Mouse (Mus musculus): ENCODE measurements around the gene Adrm1. TPM values are rescaled to one million over a fixed set of nuclear protein-coding genes. Genes with fewer than 3 reads are reported as not detected.

Gene Adrm1
- polyA plus RNA-seq, 1 experiment from 2014 or later = 52.2 TPM

DNA sequence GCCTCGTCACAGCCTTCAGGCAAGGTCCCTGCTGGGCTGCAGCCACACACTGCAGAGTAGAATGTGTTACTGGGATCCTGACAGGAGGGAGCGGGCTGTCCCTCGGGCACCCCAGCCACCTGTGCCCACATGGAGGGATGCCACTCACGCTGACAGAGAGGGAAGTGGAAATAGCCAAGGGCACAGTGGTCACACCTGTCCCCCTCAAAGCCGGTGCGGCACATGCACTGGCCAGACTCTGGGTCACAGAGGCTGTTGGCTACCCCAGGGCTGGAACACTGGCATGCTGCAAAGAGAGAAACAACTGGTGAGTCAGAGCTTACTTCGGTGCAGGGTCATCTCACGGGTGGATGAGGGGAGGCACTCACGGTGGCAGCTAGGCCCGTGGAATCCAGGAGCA is 27.5 kb downstream of the Adrm1 start:
- 91% methylated on average over 10 of the region's 10 CpGs for WGBS (ENCODE audit: missing documents)
- no peaks in the 10 kb centered on the region for H3K36me3 ChIP-seq (ENCODE audit: inconsistent target)
- no peak overlapping the region for H3K4me3 ChIP-seq (ENCODE audit: inconsistent target)
- no peaks in the 10 kb centered on the region for H3K79me2 ChIP-seq (ENCODE audit: inconsistent target)
- no peak overlapping the region for H3K27ac ChIP-seq

DNA sequence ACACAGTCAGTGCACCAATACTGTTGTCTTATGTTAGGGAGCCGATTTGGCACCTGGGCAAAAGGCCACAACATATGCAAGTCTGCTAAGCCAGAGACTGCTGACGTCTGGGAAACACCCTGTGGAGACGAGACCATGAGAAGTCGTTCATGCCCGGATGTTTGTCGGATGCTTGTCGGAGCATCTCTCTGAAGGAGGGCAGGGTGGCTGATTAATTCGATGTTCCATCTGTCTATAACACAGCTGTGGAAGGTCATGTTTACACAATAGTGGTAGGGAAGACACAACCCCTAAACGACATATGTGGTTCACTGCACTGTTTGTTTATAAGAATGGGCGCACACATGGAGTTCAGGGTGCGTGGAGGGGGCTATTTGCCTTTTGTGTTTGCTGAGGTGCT is 29.4 kb downstream of the Adrm1 start:
- H3K36me3 ChIP-seq (ENCODE audit: inconsistent target) = no peaks in the 10 kb centered on the region
- no peak overlapping the region for H3K4me3 ChIP-seq (ENCODE audit: inconsistent target)
- no peaks in the 10 kb centered on the region for H3K79me2 ChIP-seq (ENCODE audit: inconsistent target)
- no peak overlapping the region for H3K27ac ChIP-seq
- WGBS (ENCODE audit: missing documents) = 90% methylated on average over 11 of the region's 11 CpGs

DNA sequence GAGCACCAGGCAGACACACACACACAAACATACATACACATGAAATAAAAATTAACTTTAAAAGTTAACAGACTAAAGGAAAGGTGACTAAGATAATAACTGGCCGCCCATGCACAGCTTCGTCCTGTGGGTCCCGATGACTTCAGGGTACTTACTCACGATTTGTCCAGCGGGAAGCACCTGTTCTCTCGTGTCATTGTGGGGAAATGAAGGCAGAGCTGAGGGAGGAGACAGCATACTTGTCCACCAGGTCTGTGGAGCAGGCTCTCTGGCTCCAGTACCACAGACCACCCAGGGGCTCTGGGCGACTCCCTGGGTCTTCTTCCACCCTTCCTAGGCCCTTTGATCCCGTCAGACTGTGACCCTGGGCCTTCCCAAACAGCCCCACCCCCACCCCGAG is 30.0 kb downstream of the Adrm1 start:
- no peaks in the 10 kb centered on the region for H3K36me3 ChIP-seq (ENCODE audit: inconsistent target)
- no peaks in the 10 kb centered on the region for H3K79me2 ChIP-seq (ENCODE audit: inconsistent target)
- no peak overlapping the region for H3K4me3 ChIP-seq (ENCODE audit: inconsistent target)
- 91% methylated on average over 9 of the region's 9 CpGs for WGBS (ENCODE audit: missing documents)
- no peak overlapping the region for H3K27ac ChIP-seq

DNA sequence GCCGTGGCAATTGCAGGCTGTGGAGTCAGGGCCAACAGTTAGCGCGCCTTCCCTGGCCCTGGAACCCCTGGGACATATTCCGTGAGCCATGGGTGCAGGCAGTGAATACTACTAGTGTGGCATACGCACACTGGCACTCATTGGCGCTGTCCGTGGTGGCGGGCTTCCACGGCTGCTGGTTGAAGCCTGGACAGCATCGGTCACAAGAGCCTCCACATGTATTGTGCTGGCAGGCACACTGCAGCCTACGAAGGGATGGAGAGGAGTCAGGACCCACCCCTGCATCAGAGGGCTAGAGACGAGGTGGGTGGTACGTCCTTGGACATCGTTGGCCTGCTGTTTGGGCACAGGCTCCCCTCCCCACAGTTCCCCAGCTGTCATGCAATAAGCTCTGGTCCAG is 31.0 kb downstream of the Adrm1 start:
- no peaks in the 10 kb centered on the region for H3K79me2 ChIP-seq (ENCODE audit: inconsistent target)
- H3K27ac ChIP-seq = no peak overlapping the region
- no peaks in the 10 kb centered on the region for H3K36me3 ChIP-seq (ENCODE audit: inconsistent target)
- H3K4me3 ChIP-seq (ENCODE audit: inconsistent target) = no peak overlapping the region
- 88% methylated on average over 14 of the region's 14 CpGs for WGBS (ENCODE audit: missing documents)

DNA sequence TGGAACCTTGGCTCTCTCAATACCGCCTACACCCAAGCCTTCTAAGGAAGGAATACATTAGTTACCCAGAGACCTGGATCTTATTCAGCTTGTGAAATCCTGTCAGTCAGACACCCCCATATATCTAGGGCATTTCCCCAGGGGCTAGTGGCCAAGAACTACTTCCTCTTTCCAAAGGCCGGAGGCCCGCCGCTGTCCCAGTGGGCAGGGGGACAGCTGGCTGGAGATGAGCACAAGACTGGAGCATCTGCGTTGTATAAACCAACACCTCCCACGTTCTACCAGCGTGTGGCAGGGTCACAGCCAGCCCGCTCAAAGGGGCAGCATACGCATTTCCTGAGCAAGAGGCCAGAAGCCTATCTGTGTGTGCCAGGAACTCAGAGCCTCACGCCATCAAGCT is 31.5 kb downstream of the Adrm1 start:
- Histone ChIP-seq H3K79me2 (ENCODE audit: inconsistent target) (no peaks in the 10 kb centered on the region), H3K27ac (no peak overlapping the region), H3K36me3 (ENCODE audit: inconsistent target) (no peaks in the 10 kb centered on the region), H3K4me3 (ENCODE audit: inconsistent target) (no peak overlapping the region)
- WGBS (ENCODE audit: missing documents) = 9% methylated on average over 10 of the region's 10 CpGs

DNA sequence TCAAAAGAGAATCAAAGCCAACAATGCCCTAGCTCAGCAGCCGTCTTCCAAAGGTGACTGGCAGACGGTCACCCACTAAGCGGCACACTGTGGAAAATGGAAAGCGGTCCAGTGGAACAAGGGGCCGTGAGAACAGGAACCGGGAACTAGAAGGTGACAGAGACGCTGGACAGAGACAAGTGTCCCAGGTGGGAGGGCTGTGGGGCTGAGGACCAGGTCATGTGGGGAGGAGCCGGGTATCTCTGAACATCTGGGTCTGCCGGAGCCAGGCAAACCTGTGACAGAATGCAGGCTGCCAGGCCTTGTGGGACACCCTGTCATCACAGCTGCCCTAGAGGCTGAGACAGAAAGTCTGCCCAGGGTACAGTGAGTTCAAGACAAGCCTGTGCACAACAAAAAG is 33.2 kb downstream of the Adrm1 start:
- no peaks in the 10 kb centered on the region for H3K36me3 ChIP-seq (ENCODE audit: inconsistent target)
- WGBS (ENCODE audit: missing documents) = 94% methylated on average over 9 of the region's 9 CpGs
- no peaks in the 10 kb centered on the region for H3K79me2 ChIP-seq (ENCODE audit: inconsistent target)
- no peak overlapping the region for H3K4me3 ChIP-seq (ENCODE audit: inconsistent target)
- H3K27ac ChIP-seq = no peak overlapping the region

DNA sequence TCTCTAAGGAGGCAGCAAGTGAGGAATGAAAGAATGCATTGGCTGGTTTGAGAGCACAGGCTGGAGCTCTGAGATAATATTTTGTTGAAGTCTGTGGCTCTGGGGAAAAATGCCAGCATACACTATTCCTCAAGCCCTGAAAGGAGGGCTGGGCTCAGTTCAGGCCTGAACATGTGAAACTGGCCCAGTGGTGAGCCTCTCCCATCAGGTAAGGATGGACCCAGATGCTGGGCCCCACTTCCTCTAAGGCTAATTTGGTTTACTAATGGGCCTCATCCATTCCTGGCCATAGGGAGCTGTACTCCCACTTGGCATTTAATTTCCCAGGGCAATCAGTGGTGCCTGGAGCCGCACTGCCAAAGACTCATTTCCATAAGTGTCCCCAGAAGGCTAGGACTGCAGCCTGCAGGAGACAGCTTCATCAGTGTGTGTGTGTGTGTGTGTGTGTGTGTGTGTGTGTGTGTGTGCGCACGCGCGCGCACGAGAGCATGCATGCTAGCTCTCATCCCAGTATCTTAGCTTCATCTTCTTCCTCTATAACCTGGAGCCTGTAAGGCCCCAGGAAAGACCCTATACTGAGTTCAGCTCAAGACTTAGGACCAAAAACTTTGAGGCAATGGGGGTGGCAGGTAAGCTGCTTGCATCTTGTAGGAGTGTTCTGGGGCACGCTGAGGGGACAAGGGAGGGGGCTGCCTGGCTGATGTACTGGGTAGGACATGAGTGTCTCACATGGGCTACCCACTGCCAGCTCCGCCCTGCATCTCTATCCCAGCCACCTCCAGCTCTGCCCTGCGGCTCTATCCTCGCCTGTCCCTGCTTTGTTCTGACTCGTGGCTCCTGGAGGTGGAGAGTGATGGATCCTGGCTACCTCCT is 34.0 kb downstream of the Adrm1 start:
- H3K27ac ChIP-seq = no peak overlapping the region
- no peaks in the 10 kb centered on the region for H3K36me3 ChIP-seq (ENCODE audit: inconsistent target)
- no peak overlapping the region for H3K4me3 ChIP-seq (ENCODE audit: inconsistent target)
- H3K79me2 ChIP-seq (ENCODE audit: inconsistent target) = no peaks in the 10 kb centered on the region
- WGBS (ENCODE audit: missing documents) = 90% methylated on average over 12 of the region's 12 CpGs

DNA sequence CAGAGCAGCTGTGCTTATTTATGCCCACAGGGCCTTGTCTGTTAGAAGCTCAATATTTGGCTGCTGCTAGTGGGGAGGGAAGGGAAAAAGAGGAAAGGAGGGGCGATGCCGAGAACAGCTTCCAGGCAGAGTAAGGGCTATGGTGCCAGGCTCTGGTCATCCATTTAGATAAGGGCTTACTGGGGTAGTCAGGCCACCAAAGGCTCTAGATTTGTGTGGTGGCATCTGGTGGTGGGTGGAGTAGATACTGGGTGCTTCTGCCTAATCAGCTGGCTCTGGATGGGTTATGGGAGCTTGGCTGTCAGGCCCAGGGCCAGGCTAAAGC is 34.6 kb downstream of the Adrm1 start:
- WGBS (ENCODE audit: missing documents) = 95% methylated on average over 2 of the region's 2 CpGs
- Histone ChIP-seq H3K79me2 (ENCODE audit: inconsistent target) (no peaks in the 10 kb centered on the region), H3K36me3 (ENCODE audit: inconsistent target) (no peaks in the 10 kb centered on the region), H3K27ac (no peak overlapping the region), H3K4me3 (ENCODE audit: inconsistent target) (no peak overlapping the region)

DNA sequence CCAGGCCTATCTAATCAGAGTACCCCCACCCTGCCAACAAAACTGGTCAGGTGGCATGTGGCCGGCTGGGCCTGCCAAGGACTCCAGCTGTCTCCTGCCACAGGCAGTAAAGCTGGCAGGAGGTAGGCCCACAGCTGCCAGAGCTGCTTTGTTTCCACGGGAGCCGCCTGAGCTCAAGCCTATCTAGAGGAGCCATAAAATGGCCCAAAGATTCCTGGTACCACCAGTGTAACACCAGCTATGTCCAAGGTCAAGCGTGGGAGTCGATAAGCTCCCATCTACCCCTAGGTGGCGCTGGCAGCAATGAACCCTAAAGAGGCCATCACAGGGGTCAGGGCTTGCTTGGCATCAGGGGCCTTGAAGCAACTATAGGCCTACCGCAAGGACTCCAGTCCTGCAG is 36.6 kb downstream of the Adrm1 start:
- no peaks in the 10 kb centered on the region for H3K36me3 ChIP-seq (ENCODE audit: inconsistent target)
- no peak overlapping the region for H3K4me3 ChIP-seq (ENCODE audit: inconsistent target)
- no peaks in the 10 kb centered on the region for H3K79me2 ChIP-seq (ENCODE audit: inconsistent target)
- WGBS (ENCODE audit: missing documents) = 89% methylated on average over 7 of the region's 7 CpGs
- no peak overlapping the region for H3K27ac ChIP-seq

DNA sequence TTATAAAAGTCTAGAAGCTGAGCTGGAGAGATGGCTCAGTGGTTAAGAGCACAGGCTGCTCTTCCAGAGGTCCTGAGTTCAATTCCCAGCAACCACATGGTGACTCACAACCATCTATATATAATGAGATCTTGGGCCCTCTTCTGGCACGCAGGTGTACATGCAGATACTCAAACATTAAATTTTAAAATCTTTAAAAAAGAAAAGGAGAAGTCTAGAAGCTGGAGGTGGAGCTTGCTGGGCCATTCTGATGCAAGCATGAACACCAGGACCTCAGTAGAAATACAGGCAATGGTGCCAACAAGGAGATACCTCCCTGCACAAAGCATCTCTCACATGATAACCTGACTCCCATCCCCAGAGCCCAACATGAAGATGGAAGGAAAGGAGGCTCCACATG is 37.7 kb downstream of the Adrm1 start:
- Histone ChIP-seq H3K27ac (no peak overlapping the region), H3K79me2 (ENCODE audit: inconsistent target) (no peaks in the 10 kb centered on the region), H3K36me3 (ENCODE audit: inconsistent target) (no peaks in the 10 kb centered on the region), H3K4me3 (ENCODE audit: inconsistent target) (no peak overlapping the region)
- 70% methylated on average over 1 of the region's 1 CpGs for WGBS (ENCODE audit: missing documents)

DNA sequence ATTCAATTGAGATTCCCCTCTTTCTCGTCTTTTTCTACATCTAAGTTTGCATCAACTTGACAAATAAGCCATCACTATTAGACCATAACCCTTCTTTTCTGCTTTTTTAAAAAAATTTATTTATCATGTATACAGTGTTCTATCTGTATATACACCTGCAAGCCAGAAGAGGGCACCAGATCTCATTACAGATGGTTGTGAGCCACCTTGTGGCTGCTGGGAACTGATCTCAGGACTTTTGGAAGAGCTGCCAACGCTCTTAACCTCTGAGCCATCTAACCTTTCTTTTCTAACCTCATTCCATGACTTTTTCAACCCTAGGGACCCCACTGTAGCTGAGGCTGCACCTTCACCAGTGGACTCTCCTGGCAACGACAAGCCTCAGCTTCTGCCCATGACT is 41.0 kb downstream of the Adrm1 start:
- Histone ChIP-seq H3K27ac (no peak overlapping the region), H3K36me3 (ENCODE audit: inconsistent target) (no peaks in the 10 kb centered on the region), H3K79me2 (ENCODE audit: inconsistent target) (no peaks in the 10 kb centered on the region), H3K4me3 (ENCODE audit: inconsistent target) (no peak overlapping the region)
- WGBS (ENCODE audit: missing documents) = 91% methylated on average over 3 of the region's 3 CpGs

DNA sequence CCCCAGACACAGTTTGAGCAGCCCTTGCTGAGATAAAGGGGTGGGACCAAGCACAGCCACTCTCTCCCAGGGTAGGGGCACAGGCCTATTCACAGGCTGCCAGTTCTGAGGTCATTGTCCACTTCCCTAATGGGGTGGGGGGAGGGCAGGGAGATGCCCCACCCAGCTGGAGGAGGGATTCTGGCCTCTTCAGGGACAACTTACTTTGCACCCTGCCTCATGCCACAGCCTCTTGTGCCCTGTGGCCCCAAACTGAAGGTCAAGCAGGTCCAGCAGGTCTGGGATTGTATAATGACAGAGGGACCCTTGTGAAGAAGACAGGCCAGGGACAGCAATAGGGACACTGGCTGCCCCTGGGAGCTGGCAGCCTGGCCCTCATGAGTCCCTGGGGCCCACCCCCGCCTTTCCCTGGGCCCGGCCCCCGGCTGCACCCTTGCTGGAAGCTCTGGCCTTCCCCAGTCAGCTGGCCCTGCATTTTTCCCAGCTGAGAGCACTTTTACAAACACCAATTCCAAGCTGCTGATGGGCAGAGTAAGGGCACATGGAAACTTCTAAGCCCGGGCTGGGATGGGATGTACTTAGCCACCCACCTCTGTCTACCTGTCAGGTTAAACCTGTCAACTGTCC is 43.2 kb downstream of the Adrm1 start:
- no peaks in the 10 kb centered on the region for H3K36me3 ChIP-seq (ENCODE audit: inconsistent target)
- no peak overlapping the region for H3K27ac ChIP-seq
- WGBS (ENCODE audit: missing documents) = 96% methylated on average over 4 of the region's 4 CpGs
- no peak overlapping the region for H3K4me3 ChIP-seq (ENCODE audit: inconsistent target)
- no peaks in the 10 kb centered on the region for H3K79me2 ChIP-seq (ENCODE audit: inconsistent target)

DNA sequence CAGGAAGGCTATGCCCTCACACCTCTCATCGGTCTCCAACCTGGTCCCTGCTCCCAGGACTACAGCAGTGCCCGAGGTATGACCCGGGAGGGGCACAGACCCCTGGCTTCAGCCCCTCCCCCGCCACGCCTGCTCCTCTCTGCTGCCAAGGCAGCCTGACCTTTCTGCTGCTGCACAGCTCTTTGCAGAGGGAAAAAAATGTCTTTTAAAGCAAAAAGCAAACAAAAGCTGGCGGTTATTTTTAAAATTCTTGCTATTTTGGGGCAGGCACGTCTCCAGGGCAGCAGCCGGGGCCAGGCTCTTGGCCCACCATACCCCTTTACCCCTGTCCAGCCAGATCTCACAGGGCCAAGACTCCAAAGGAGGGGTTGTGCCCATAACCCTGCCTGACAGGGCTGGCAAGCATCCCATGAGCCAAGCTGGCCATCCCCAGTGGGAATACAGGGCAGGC is 43.8 kb downstream of the Adrm1 start:
- no peaks in the 10 kb centered on the region for H3K79me2 ChIP-seq (ENCODE audit: inconsistent target)
- H3K27ac ChIP-seq = no peak overlapping the region
- H3K4me3 ChIP-seq (ENCODE audit: inconsistent target) = no peak overlapping the region
- 87% methylated on average over 8 of the region's 8 CpGs for WGBS (ENCODE audit: missing documents)
- no peaks in the 10 kb centered on the region for H3K36me3 ChIP-seq (ENCODE audit: inconsistent target)

DNA sequence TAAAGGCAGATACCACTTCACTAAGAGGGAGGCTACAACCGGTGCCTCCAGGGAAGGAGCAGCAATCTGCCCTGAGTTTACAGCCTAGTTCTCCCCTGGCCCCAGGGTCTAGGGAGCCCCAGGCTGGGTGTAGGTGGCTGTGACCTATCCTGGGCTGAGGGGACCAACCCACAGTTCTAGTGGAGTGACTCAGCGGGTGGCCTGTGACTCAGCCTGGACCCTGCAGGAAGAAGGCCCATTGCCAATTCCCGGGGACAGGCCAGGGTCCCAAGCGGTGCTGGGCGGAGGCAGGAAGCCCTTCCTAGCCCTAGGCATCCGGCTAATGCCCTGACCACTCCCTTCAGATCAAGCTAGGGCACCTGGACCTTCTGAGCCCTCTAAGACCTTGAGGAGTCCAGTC is 44.7 kb downstream of the Adrm1 start:
- no peak overlapping the region for H3K4me3 ChIP-seq (ENCODE audit: inconsistent target)
- WGBS (ENCODE audit: missing documents) = 49% methylated on average over 6 of the region's 6 CpGs

DNA sequence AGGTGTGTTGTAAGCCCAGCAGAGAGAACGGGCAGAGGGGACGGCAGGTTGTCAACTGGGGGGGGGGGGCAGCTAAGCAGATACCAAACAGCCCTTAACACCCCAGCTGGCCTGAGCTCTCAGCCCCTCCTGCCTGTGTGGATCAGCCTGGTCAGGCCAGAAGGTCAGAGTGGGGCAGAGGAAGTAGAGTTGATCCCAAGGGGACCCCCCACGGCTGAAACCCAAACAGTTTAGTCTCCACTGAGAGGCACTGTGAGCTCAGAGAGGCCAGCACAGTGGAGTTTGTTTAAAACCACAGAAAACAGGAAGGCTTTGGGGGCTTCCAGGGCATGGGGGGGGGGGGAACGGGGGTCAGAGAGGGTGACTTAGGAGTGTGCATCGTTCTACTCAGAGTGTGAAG is 45.6 kb downstream of the Adrm1 start:
- no peak overlapping the region for H3K4me3 ChIP-seq (ENCODE audit: inconsistent target)
- H3K79me2 ChIP-seq (ENCODE audit: inconsistent target) = no peaks in the 10 kb centered on the region
- H3K27ac ChIP-seq = no peak overlapping the region
- 35% methylated on average over 5 of the region's 5 CpGs for WGBS (ENCODE audit: missing documents)
- no peaks in the 10 kb centered on the region for H3K36me3 ChIP-seq (ENCODE audit: inconsistent target)

More for the DNA sequence above, 44.7 kb downstream of the Adrm1 start:
- no peaks in the 10 kb centered on the region for H3K79me2 ChIP-seq (ENCODE audit: inconsistent target)
- no peak overlapping the region for H3K27ac ChIP-seq
- H3K36me3 ChIP-seq (ENCODE audit: inconsistent target) = no peaks in the 10 kb centered on the region

All from macrophage (primary cell).